Mouse (Mus musculus): ENCODE data around the gene Ampd1. TPM values are rescaled to one million over a fixed set of nuclear protein-coding genes. Genes with fewer than 3 reads are reported as not detected.

Gene Ampd1
- polyA plus RNA-seq, 1 experiment from 2014 or later: 0.09 TPM

GRCm38 (mm10) chr3:103141287-103141686, 67.5 kb downstream of the Ampd1 start:
- 88% methylated on average over 11 of the region's 11 CpGs for WGBS
- Histone ChIP-seq H3K9me3 (ENCODE audit: control insufficient read depth, low read length) (no peaks in the 10 kb centered on the region), H3K4me3 (ENCODE audit: control insufficient read depth in 1 of 2, insufficient read depth in 1 of 2, low read depth in 1 of 2, low read length in 2 of 2) (no peak overlapping the region), H3K27ac (replicated peaks in 1 of 2; ENCODE audit: control insufficient read depth in 1 of 2, insufficient read depth in 1 of 2, low read depth in 2 of 2, low read length in 2 of 2) (no peak overlapping the region), H3K27me3 (ENCODE audit: control insufficient read depth, insufficient read depth, low read length) (no peaks in the 10 kb centered on the region), H3K36me3 (ENCODE audit: control insufficient read depth, insufficient read depth, low read length) (no peaks in the 10 kb centered on the region), H3K4me2 (ENCODE audit: low read length) (no peak overlapping the region), H3K4me1 (ENCODE audit: control insufficient read depth in 2 of 2, insufficient read depth in 2 of 2, low read length in 2 of 2) (peaks cover 9 to 12% of the 10 kb centered on the region in 2 experiments), H3K9ac (ENCODE audit: low read length) (no peak overlapping the region)
- ATAC-seq (ENCODE audit: insufficient number of reproducible peaks, insufficient read depth, low FRiP score, low read depth): no peak

GRCm38 (mm10) chr3:103142366-103142765, 68.6 kb downstream of the Ampd1 start:
- Histone ChIP-seq H3K36me3 (ENCODE audit: control insufficient read depth, insufficient read depth, low read length) (no peaks in the 10 kb centered on the region), H3K9ac (ENCODE audit: low read length) (no peak overlapping the region), H3K4me1 (ENCODE audit: control insufficient read depth in 2 of 2, insufficient read depth in 2 of 2, low read length in 2 of 2) (peaks cover 9 to 12% of the 10 kb centered on the region in 2 experiments), H3K27ac (replicated peaks in 1 of 2; ENCODE audit: control insufficient read depth in 1 of 2, insufficient read depth in 1 of 2, low read depth in 2 of 2, low read length in 2 of 2) (no peak overlapping the region), H3K4me3 (ENCODE audit: control insufficient read depth in 1 of 2, insufficient read depth in 1 of 2, low read depth in 1 of 2, low read length in 2 of 2) (no peak overlapping the region), H3K9me3 (ENCODE audit: control insufficient read depth, low read length) (no peaks in the 10 kb centered on the region), H3K27me3 (ENCODE audit: control insufficient read depth, insufficient read depth, low read length) (no peaks in the 10 kb centered on the region), H3K4me2 (ENCODE audit: low read length) (no peak overlapping the region)
- 63% methylated on average over 10 of the region's 10 CpGs for WGBS
- no peak for ATAC-seq (ENCODE audit: insufficient number of reproducible peaks, insufficient read depth, low FRiP score, low read depth)

- no peak for ATAC-seq (ENCODE audit: insufficient number of reproducible peaks, insufficient read depth, low FRiP score, low read depth)
- no peaks in the 10 kb centered on the region for H3K27me3 ChIP-seq (ENCODE audit: control insufficient read depth, insufficient read depth, low read length)
- H3K4me2 ChIP-seq (ENCODE audit: low read length): no peak overlapping the region
- no peaks in the 10 kb centered on the region for H3K9me3 ChIP-seq (ENCODE audit: control insufficient read depth, low read length)
- H3K36me3 ChIP-seq (ENCODE audit: control insufficient read depth, insufficient read depth, low read length): no peaks in the 10 kb centered on the region
- no peak overlapping the region for H3K4me3 ChIP-seq (ENCODE audit: control insufficient read depth in 1 of 2, insufficient read depth in 1 of 2, low read depth in 1 of 2, low read length in 2 of 2)
- peaks cover 0 to under 1% of the 10 kb centered on the region in 2 experiments; a peak in 1 of 4 replicates for H3K4me1 ChIP-seq (ENCODE audit: control insufficient read depth in 2 of 2, insufficient read depth in 2 of 2, low read length in 2 of 2)
- no peak overlapping the region for H3K27ac ChIP-seq (replicated peaks in 1 of 2; ENCODE audit: control insufficient read depth in 1 of 2, insufficient read depth in 1 of 2, low read depth in 2 of 2, low read length in 2 of 2)
- no peak overlapping the region for H3K9ac ChIP-seq (ENCODE audit: low read length)
- 87% methylated on average over 2 of the region's 2 CpGs for WGBS
Measured at GRCm38 (mm10) chr3:103145336-103145735, 71.5 kb downstream of the Ampd1 start.

- H3K4me1 ChIP-seq (ENCODE audit: control insufficient read depth in 2 of 2, insufficient read depth in 2 of 2, low read length in 2 of 2): no peaks in the 10 kb centered on the region
- ATAC-seq (ENCODE audit: insufficient number of reproducible peaks, insufficient read depth, low FRiP score, low read depth): no peak
- no peaks in the 10 kb centered on the region for H3K9me3 ChIP-seq (ENCODE audit: control insufficient read depth, low read length)
- H3K27ac ChIP-seq (replicated peaks in 1 of 2; ENCODE audit: control insufficient read depth in 1 of 2, insufficient read depth in 1 of 2, low read depth in 2 of 2, low read length in 2 of 2): no peak overlapping the region
- 78% methylated on average over 4 of the region's 4 CpGs for WGBS
- no peak overlapping the region for H3K4me3 ChIP-seq (ENCODE audit: control insufficient read depth in 1 of 2, insufficient read depth in 1 of 2, low read depth in 1 of 2, low read length in 2 of 2)
- no peak overlapping the region for H3K4me2 ChIP-seq (ENCODE audit: low read length)
- peaks cover 2% of the 10 kb centered on the region; the same call in 1 of the 2 replicates for H3K36me3 ChIP-seq (ENCODE audit: control insufficient read depth, insufficient read depth, low read length)
- no peak overlapping the region for H3K9ac ChIP-seq (ENCODE audit: low read length)
- H3K27me3 ChIP-seq (ENCODE audit: control insufficient read depth, insufficient read depth, low read length): no peaks in the 10 kb centered on the region
Measured at GRCm38 (mm10) chr3:103145791-103146190, 72.0 kb downstream of the Ampd1 start.

GRCm38 (mm10) chr3:103146330-103147166, 72.7 kb downstream of the Ampd1 start:
- Histone ChIP-seq H3K9me3 (ENCODE audit: control insufficient read depth, low read length) (no peaks in the 10 kb centered on the region), H3K4me3 (ENCODE audit: control insufficient read depth in 1 of 2, insufficient read depth in 1 of 2, low read depth in 1 of 2, low read length in 2 of 2) (no peak overlapping the region), H3K4me1 (ENCODE audit: control insufficient read depth in 2 of 2, insufficient read depth in 2 of 2, low read length in 2 of 2) (no peaks in the 10 kb centered on the region), H3K27me3 (ENCODE audit: control insufficient read depth, insufficient read depth, low read length) (no peaks in the 10 kb centered on the region), H3K27ac (replicated peaks in 1 of 2; ENCODE audit: control insufficient read depth in 1 of 2, insufficient read depth in 1 of 2, low read depth in 2 of 2, low read length in 2 of 2) (no peak overlapping the region), H3K9ac (ENCODE audit: low read length) (no peak overlapping the region), H3K4me2 (ENCODE audit: low read length) (no peak overlapping the region), H3K36me3 (ENCODE audit: control insufficient read depth, insufficient read depth, low read length) (peaks cover 5% of the 10 kb centered on the region; the same call in 1 of the 2 replicates)
- ATAC-seq (ENCODE audit: insufficient number of reproducible peaks, insufficient read depth, low FRiP score, low read depth): no peak
- WGBS: 73% methylated on average over 23 of the region's 23 CpGs

GRCm38 (mm10) chr3:103147775-103148174, 74.0 kb downstream of the Ampd1 start:
- H3K4me2 ChIP-seq (ENCODE audit: low read length): no peak overlapping the region
- 80% methylated on average over 4 of the region's 4 CpGs for WGBS
- ATAC-seq (ENCODE audit: insufficient number of reproducible peaks, insufficient read depth, low FRiP score, low read depth): no peak
- H3K27me3 ChIP-seq (ENCODE audit: control insufficient read depth, insufficient read depth, low read length): no peaks in the 10 kb centered on the region
- H3K9ac ChIP-seq (ENCODE audit: low read length): no peak overlapping the region
- H3K4me1 ChIP-seq (ENCODE audit: control insufficient read depth in 2 of 2, insufficient read depth in 2 of 2, low read length in 2 of 2): no peaks in the 10 kb centered on the region
- peaks cover 8% of the 10 kb centered on the region for H3K36me3 ChIP-seq (ENCODE audit: control insufficient read depth, insufficient read depth, low read length)
- no peaks in the 10 kb centered on the region for H3K9me3 ChIP-seq (ENCODE audit: control insufficient read depth, low read length)
- no peak overlapping the region for H3K27ac ChIP-seq (replicated peaks in 1 of 2; ENCODE audit: control insufficient read depth in 1 of 2, insufficient read depth in 1 of 2, low read depth in 2 of 2, low read length in 2 of 2)
- H3K4me3 ChIP-seq (ENCODE audit: control insufficient read depth in 1 of 2, insufficient read depth in 1 of 2, low read depth in 1 of 2, low read length in 2 of 2): no peak overlapping the region

GRCm38 (mm10) chr3:103148941-103149340, 75.1 kb downstream of the Ampd1 start:
- H3K9me3 ChIP-seq (ENCODE audit: control insufficient read depth, low read length): peaks cover 5% of the 10 kb centered on the region; the same call in 1 of the 2 replicates
- H3K4me1 ChIP-seq (ENCODE audit: control insufficient read depth in 2 of 2, insufficient read depth in 2 of 2, low read length in 2 of 2): no peaks in the 10 kb centered on the region
- peaks cover 19% of the 10 kb centered on the region for H3K36me3 ChIP-seq (ENCODE audit: control insufficient read depth, insufficient read depth, low read length)
- no peaks in the 10 kb centered on the region for H3K27me3 ChIP-seq (ENCODE audit: control insufficient read depth, insufficient read depth, low read length)
- no peak overlapping the region for H3K4me3 ChIP-seq (ENCODE audit: control insufficient read depth in 1 of 2, insufficient read depth in 1 of 2, low read depth in 1 of 2, low read length in 2 of 2)
- WGBS: 89% methylated on average over 10 of the region's 10 CpGs
- H3K27ac ChIP-seq (replicated peaks in 1 of 2; ENCODE audit: control insufficient read depth in 1 of 2, insufficient read depth in 1 of 2, low read depth in 2 of 2, low read length in 2 of 2): no peak overlapping the region
- no peak for ATAC-seq (ENCODE audit: insufficient number of reproducible peaks, insufficient read depth, low FRiP score, low read depth)
- no peak overlapping the region for H3K9ac ChIP-seq (ENCODE audit: low read length)
- no peak overlapping the region for H3K4me2 ChIP-seq (ENCODE audit: low read length)
